In genomic region chr8:108695242-108695880, GRCm38 (mm10) we compare ENCODE assay signal across 7 mouse cellular contexts.
DNase-seq lines count a peak whose midpoint lies in the region; ATAC-seq and TF ChIP-seq lines count a peak whose summit lies in the region.

No protein-coding gene starts in this region.

- TF ChIP-seq POLR2A in lung, adult 2 months (IDR thresholded peaks at IDR 0.05; ENCODE audit: borderline replicate concordance, extremely low read depth, low read depth, low read length), result no peak

- H3K4me3 ChIP-seq in lung, adult 2 months (replicated peaks; ENCODE audit: extremely low read depth, low read depth, low read length), result peak overlapping the region; percentile 33
- H3K4me3 ChIP-seq in forebrain, embryonic 15.5 days, result peak overlapping the region; percentile 10; the same call in 1 of the 2 replicates
- H3K4me3 ChIP-seq in limb, embryonic 12.5 days (replicated peaks), result peak overlapping the region; percentile 39
- H3K4me3 ChIP-seq in stomach, embryonic 14.5 days (ENCODE audit: low read depth, low read length), result peak overlapping the region; percentile 35

- no peak for TF ChIP-seq CTCF in lung, adult 2 months (IDR thresholded peaks at IDR 0.05; ENCODE audit: insufficient read depth, low read length)

- H3K4me2 ChIP-seq in forebrain, embryonic 15.5 days (replicated peaks), result peak overlapping the region; percentile 20
- H3K4me2 ChIP-seq in limb, embryonic 12.5 days, result peak overlapping the region; percentile 66
- H3K4me2 ChIP-seq in stomach, embryonic 14.5 days (replicated peaks; ENCODE audit: low read depth, low read length), result peak overlapping the region; percentile 87

- DNase-seq in lung, adult 2 months, result no peak
- no peak for DNase-seq in lung, postnatal 14 days
- no peak for DNase-seq in layer of hippocampus, adult 9-11 months
- no peak for DNase-seq in cerebellum, postnatal 4 days (ENCODE audit: low spot score in 2 of 2)

- peaks cover 73% of the 10 kb centered on the region for H3K27me3 ChIP-seq in forebrain, embryonic 15.5 days
- peaks cover 57% of the 10 kb centered on the region for H3K27me3 ChIP-seq in limb, embryonic 12.5 days
- H3K27me3 ChIP-seq in stomach, embryonic 14.5 days (ENCODE audit: control insufficient read depth, insufficient read depth, low read length), result 0 out of 2 replicates have a peak, but pooled peaks cover 4% of the 10 kb centered on the region

- 31% methylated on average over 32 of the region's 32 CpGs for WGBS in lung, adult 2 months
- WGBS in forebrain, embryonic 15.5 days, result 6% methylated on average over 32 of the region's 32 CpGs
- 3% methylated on average over 32 of the region's 32 CpGs for WGBS in limb, embryonic 12.5 days
- WGBS in stomach, embryonic 14.5 days, result 12% methylated on average over 32 of the region's 32 CpGs

- H3K36me3 ChIP-seq in forebrain, embryonic 15.5 days, result no peaks in the 10 kb centered on the region
- no peaks in the 10 kb centered on the region for H3K36me3 ChIP-seq in limb, embryonic 12.5 days
- no peaks in the 10 kb centered on the region for H3K36me3 ChIP-seq in stomach, embryonic 14.5 days (ENCODE audit: control insufficient read depth, insufficient read depth, low read length)

- no peak overlapping the region for H3K27ac ChIP-seq in forebrain, embryonic 15.5 days (replicated peaks)
- H3K27ac ChIP-seq in limb, embryonic 12.5 days, result peak overlapping the region; percentile 84
- peak overlapping the region; percentile 48; the same call in 1 of the 2 replicates for H3K27ac ChIP-seq in stomach, embryonic 14.5 days (ENCODE audit: low read length)

- ATAC-seq in forebrain, embryonic 15.5 days (replicated peaks), result no peak
- ATAC-seq in limb, embryonic 12.5 days (ENCODE audit: insufficient number of reproducible peaks, insufficient read depth, low FRiP score, low TSS enrichment, low read depth), result no peak
- ATAC-seq in stomach, embryonic 14.5 days (ENCODE audit: insufficient number of reproducible peaks, insufficient read depth, low FRiP score, low read depth), result no peak

- H3K9ac ChIP-seq in forebrain, embryonic 15.5 days (replicated peaks), result 0 out of 2 replicates have a peak overlapping the region, but pooled peaks have one; percentile 19
- peak overlapping the region; percentile 57 for H3K9ac ChIP-seq in limb, embryonic 12.5 days (replicated peaks)
- H3K9ac ChIP-seq in stomach, embryonic 14.5 days (replicated peaks; ENCODE audit: low read depth, low read length), result no peak overlapping the region; the same call in 1 of the 2 replicates

- H3K4me1 ChIP-seq in lung, adult 2 months (ENCODE audit: control insufficient read depth, insufficient read depth, low read length), result peaks cover 18% of the 10 kb centered on the region
- H3K4me1 ChIP-seq in forebrain, embryonic 15.5 days, result peaks cover 45% of the 10 kb centered on the region
- H3K4me1 ChIP-seq in limb, embryonic 12.5 days (replicated peaks), result peaks cover 73% of the 10 kb centered on the region
- peaks cover 45% of the 10 kb centered on the region for H3K4me1 ChIP-seq in stomach, embryonic 14.5 days (ENCODE audit: control insufficient read depth, insufficient read depth, low read length)

- no peaks in the 10 kb centered on the region for H3K9me3 ChIP-seq in forebrain, embryonic 15.5 days
- H3K9me3 ChIP-seq in limb, embryonic 12.5 days, result no peaks in the 10 kb centered on the region
- no peaks in the 10 kb centered on the region for H3K9me3 ChIP-seq in stomach, embryonic 14.5 days (ENCODE audit: control insufficient read depth, low read depth, low read length)

Comparison
In these comparisons a context has a peak if more than half of its experiments do, and no peak if none do; other contexts are left out.
1. H3K4me2 ChIP-seq: peak in every context shown above with its lines; median percentile 87 in stomach, embryonic 14.5 days; 66 in limb, embryonic 12.5 days; 20 in forebrain, embryonic 15.5 days.